Mouse (Mus musculus) midbrain, embryonic 11.5 days (tissue): Measurements from ENCODE around the gene Slc9a8. TPM values are rescaled to one million over a fixed set of nuclear protein-coding genes. Genes with fewer than 3 reads are reported as not detected.
A peak's percentile ranks its signal among the peaks of the same experiment; 100 is the strongest.

Source experiments
- ATAC-seq: fragments of 200-750 bp; cut with Nextera tagmentation; 2 replicates; pipeline ENCODE4 v1.8.0; 2017; ENCODE audit warnings: moderate TSS enrichment, moderate library complexity; ENCODE audit not compliant: low FRiP score
- DNase-seq: peaks from one replicate; pipeline ENCODE4 v3.0.0; 2015; ENCODE audit warnings: low spot score; ENCODE audit errors: missing footprints
- H3K27ac ChIP-seq: fragments of 300-500 bp; sonication (generic); 2 replicates; pipeline ENCODE4 v1.5.1; 2014; ENCODE audit warnings: low read depth, low read length
- H3K27me3 ChIP-seq: fragments of 300-500 bp; sonication (generic); 2 replicates; pipeline ENCODE4 v1.6.1; 2014; ENCODE audit warnings: mild to moderate bottlenecking, low read length, moderate library complexity, mixed read lengths; ENCODE audit not compliant: control insufficient read depth, insufficient read depth
- H3K36me3 ChIP-seq: fragments of 300-500 bp; sonication (generic); 2 replicates; pipeline ENCODE4 v1.6.1; 2014; ENCODE audit warnings: mild to moderate bottlenecking, low read length, moderate library complexity, mixed read lengths; ENCODE audit not compliant: control insufficient read depth, insufficient read depth
- H3K4me1 ChIP-seq: fragments of 300-500 bp; sonication (generic); 2 replicates; pipeline ENCODE4 v1.6.1; 2014; ENCODE audit warnings: low read length; ENCODE audit not compliant: control insufficient read depth, insufficient read depth
- H3K4me2 ChIP-seq: fragments of 300-500 bp; sonication (generic); 2 replicates; pipeline ENCODE4 v1.6.1; 2014; ENCODE audit warnings: mild to moderate bottlenecking, moderate library complexity
- H3K4me3 ChIP-seq: fragments of 300-500 bp; sonication (generic); 2 replicates; pipeline ENCODE4 v1.5.1; 2014; ENCODE audit warnings: low read depth, low read length
- H3K9ac ChIP-seq: fragments of 300-500 bp; sonication (generic); 2 replicates; pipeline ENCODE4 v1.6.1; 2014; ENCODE audit warnings: low read length
- H3K9me3 ChIP-seq: fragments of 300-500 bp; sonication (generic); 2 replicates; pipeline ENCODE4 v1.6.1; 2016; ENCODE audit warnings: low read length; ENCODE audit not compliant: control insufficient read depth
- WGBS: fragments of 180-500 bp; shearing (Covaris S2); extraction: QIAGEN DNeasy Blood & Tissue Kit; methylation state at CpG from one replicate; pipeline ENCODE4 v1.1.7; 2014; 5-methylcytosine and 5-hydroxymethylcytosine counted together
- polyA plus RNA-seq: library from polyadenylated mRNA; unstranded; fragments of >200 nt; fragmentation: Nextera tagmentation; extraction: Ambion mirVana; gene quantifications from 2 replicates; pipeline ENCODE4 v1.2.1, GENCODE M21; 2014

Slc9a8 gene
- polyA plus RNA-seq, 1 experiment from 2014 or later = 15.1 TPM

DNA sequence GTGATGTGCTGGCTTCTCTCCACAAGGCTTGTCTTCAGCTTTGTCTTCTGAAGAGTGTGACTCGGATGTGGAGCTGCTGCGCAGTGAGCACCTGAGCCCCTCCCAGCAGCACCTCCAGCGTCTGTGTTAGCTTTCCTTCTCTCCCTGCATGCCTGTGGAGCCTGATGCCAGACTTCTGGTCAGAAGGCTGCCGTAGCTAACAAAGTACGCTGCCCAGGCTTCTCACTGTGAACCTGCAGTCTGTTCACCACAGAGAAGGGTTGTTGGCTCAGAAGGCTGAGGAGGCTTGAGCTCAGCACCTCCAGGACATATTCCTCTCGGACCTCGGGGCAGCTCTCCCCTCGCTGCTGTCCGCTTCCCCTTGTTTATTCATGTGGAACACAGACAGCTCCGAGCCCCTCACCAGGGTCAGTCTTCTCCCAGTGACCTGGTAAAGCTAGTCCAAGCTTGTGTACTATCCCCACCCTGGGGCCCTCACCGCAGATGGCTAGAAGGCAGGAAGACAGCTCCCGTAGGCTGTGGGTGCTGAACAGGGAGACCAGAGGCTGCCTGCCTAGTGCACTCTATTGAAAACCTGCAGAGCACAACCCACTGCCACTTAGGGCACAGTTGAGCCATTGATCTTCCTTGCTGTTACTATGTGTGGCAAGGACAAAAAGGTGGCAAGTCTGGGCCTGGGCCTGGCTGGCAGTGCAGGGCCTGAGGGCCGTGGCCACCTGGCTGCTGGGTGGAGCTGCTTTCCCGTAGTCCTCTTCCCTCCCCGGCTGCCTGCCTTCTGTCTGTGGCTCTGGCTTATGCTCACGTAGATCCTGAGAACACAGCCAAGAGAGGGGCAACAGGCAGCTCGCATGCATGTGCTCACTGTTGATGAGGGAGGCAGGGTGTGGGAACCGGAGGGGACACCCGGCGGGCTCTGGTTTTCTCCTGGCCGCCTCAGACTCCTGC is 28.1 kb downstream of the Slc9a8 start:
- no peak overlapping the region for H3K27ac ChIP-seq
- H3K4me1 ChIP-seq = no peaks in the 10 kb centered on the region
- no peak overlapping the region for H3K9ac ChIP-seq
- WGBS = 90% methylated on average over 21 of the region's 21 CpGs
- no peak overlapping the region for H3K4me2 ChIP-seq
- H3K36me3 ChIP-seq = peaks cover 5% of the 10 kb centered on the region
- DNase-seq (no peak), ATAC-seq (no peak)
- no peak overlapping the region for H3K4me3 ChIP-seq
- no peaks in the 10 kb centered on the region for H3K27me3 ChIP-seq
- no peaks in the 10 kb centered on the region for H3K9me3 ChIP-seq

DNA sequence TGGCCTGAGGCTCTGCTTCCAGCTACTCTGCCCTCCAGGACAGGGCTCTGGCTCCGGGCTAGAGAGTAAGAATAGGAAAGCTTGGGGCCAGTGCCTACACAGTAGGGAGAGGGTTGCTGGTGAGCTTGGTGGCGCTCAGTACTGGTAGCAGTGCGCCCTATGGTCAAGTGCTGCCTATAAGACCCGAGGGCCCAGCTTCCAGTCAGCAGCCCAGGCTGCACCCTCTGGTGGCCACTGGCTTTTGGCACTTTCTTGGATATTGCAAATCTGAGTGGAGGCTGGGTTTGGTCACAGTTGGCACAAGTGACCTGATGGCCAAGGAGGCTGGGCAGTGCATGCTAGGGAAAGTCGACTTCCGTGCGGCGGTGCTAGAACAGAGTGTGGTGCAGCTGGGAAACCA is 29.1 kb downstream of the Slc9a8 start:
- Histone ChIP-seq H3K9me3 (no peaks in the 10 kb centered on the region), H3K4me2 (no peak overlapping the region), H3K9ac (no peak overlapping the region), H3K27ac (no peak overlapping the region), H3K4me3 (no peak overlapping the region), H3K27me3 (no peaks in the 10 kb centered on the region), H3K4me1 (no peaks in the 10 kb centered on the region), H3K36me3 (peaks cover 12% of the 10 kb centered on the region)
- DNase-seq = no peak
- WGBS = 95% methylated on average over 8 of the region's 8 CpGs
- ATAC-seq = no peak

DNA sequence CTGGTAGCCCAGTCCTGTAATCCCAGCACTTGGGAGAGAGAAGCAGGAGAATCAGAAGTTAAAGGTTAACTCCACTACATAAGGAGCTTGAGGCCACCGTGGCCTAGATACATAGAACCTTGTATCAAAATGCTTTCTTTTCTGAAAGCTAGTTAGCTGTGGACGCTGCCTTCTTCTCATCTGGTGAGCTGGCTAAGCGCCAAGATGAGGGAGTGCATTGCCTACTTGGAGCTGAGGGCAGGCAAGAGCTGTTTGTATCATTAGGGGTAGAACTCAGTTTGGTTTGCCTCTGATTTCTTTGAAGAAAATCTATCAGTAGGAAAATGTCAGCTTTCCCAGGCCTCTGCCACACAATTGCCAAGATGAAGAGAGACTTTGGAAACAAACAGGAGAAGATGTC is 32.3 kb downstream of the Slc9a8 start:
- ATAC-seq = no peak
- no peak for DNase-seq
- H3K27ac ChIP-seq = no peak overlapping the region
- 94% methylated on average over 3 of the region's 3 CpGs for WGBS
- no peaks in the 10 kb centered on the region for H3K9me3 ChIP-seq
- peaks cover 18% of the 10 kb centered on the region for H3K36me3 ChIP-seq
- H3K4me2 ChIP-seq = no peak overlapping the region
- no peaks in the 10 kb centered on the region for H3K4me1 ChIP-seq
- no peak overlapping the region for H3K4me3 ChIP-seq
- H3K27me3 ChIP-seq = no peaks in the 10 kb centered on the region
- no peak overlapping the region for H3K9ac ChIP-seq

DNA sequence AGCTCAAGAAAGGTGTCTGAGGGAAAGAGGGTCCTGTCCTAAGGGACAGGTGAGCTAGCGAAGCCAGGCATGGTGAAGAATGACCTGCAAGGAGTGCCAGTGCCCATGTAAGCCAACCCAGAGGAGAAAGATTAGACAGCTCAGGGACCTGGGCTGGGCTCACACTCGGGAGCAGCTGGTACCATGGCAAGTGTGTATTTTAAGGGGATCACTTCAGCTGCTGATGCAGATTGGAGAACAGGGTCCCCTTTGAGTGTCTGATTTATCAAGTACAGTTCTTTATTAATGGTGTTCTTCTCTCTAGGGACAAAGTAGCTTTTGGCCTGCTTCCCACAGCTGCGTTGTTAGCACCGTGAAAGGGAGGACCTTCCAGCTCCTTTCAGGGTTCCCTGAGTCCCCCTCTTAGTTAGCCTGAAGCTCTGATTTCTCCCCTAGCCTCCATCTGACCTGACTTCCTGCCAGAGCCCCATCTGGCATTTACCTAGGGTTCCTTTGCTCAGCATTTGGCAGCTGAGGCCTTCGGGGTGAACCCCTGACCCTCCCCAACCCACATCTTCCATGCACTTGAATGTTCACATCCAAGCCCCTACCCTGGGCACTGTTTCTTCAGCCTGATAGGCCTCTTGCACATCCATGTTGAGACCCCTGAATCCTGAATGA is 35.0 kb downstream of the Slc9a8 start:
- WGBS = 93% methylated on average over 5 of the region's 5 CpGs
- no peak overlapping the region for H3K4me2 ChIP-seq
- no peak overlapping the region for H3K4me3 ChIP-seq
- no peaks in the 10 kb centered on the region for H3K4me1 ChIP-seq
- DNase-seq (no peak), ATAC-seq (no peak)
- no peaks in the 10 kb centered on the region for H3K9me3 ChIP-seq
- no peak overlapping the region for H3K27ac ChIP-seq
- H3K9ac ChIP-seq = no peak overlapping the region
- H3K27me3 ChIP-seq = no peaks in the 10 kb centered on the region
- H3K36me3 ChIP-seq = peaks cover 16% of the 10 kb centered on the region

DNA sequence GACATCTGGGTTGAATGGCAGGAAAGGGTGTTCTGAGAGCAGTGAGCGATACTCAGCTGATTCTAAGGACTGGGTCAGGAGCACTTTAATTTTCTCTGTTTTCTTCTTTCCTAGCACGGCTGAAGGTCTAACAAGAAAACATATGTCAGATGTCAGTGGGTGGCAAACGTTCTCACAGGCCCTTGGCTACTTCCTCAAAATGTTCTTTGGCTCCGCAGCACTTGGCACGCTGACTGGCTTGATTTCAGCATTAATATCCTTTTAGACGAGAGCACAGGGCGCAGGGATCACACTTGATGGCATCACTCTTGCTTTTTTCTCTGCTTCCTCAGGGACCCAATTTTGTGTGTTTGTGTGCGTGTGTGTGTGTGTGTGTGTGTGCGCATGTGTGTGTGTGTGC is 35.7 kb downstream of the Slc9a8 start:
- Histone ChIP-seq H3K36me3 (peaks cover 16% of the 10 kb centered on the region), H3K4me2 (no peak overlapping the region), H3K9ac (no peak overlapping the region), H3K9me3 (no peaks in the 10 kb centered on the region), H3K27me3 (no peaks in the 10 kb centered on the region), H3K4me1 (no peaks in the 10 kb centered on the region), H3K4me3 (no peak overlapping the region), H3K27ac (no peak overlapping the region)
- WGBS = 94% methylated on average over 9 of the region's 9 CpGs
- DNase-seq (no peak), ATAC-seq (no peak)

DNA sequence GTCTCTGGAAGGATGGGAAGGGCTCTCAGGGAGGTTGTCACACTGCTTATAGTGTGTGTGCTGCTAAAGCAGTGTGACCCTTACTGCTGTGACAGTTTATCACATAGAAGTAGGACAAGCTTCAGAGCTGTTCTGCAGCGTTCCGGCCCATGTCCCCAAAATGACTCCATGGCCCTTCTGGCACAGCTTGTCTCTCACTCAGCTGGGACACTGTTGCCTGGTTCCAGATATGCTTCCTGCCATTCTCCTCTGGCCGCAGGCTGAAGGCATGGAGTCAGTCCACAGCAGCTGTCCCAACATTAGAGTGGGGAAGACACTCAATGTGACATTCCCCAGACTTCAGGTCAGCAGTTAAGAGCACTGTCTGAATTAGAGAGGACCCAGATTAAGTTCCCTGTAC is 37.0 kb downstream of the Slc9a8 start:
- peaks cover 15% of the 10 kb centered on the region for H3K36me3 ChIP-seq
- no peak for DNase-seq
- WGBS = 94% methylated on average over 3 of the region's 3 CpGs

DNA sequence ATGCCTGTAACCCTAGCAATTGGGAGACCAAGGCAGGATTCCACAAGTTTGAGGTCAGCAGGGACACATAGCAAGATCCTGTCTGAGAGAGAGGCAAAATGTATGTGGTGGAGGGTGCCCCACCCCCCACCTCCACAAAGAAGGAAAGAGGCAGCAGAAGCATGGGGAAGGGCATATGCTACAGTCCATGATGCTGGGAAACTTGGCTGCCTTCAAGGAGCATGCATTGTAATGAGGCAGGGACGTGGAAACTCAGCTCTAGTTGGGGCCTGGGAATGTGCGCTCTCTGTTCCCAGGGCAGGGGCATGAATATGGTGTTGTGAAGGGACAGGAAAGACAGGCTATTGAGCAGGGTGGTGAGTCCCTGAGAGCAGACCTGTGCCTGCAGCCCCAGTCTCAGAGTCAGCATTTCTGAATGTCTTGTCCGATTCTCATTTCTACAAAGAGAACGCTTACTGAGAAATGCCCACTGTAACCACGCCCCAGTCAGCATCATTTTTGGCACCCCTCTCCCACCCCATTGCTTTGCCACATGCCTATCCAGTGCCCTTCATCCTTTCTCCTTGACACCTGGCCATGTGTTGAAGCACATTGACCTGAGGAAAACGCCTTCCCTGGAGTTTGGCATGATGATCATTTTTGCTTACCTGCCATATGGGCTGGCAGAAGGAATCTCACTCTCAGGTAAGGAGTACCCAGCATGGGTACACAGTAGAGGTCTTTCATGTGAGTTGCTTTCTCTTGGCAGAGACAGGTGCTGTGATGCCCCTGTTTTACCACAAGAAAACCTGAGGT is 37.8 kb downstream of the Slc9a8 start:
- Histone ChIP-seq H3K4me2 (no peak overlapping the region), H3K4me1 (no peaks in the 10 kb centered on the region), H3K27ac (no peak overlapping the region), H3K27me3 (no peaks in the 10 kb centered on the region), H3K9ac (no peak overlapping the region), H3K36me3 (peaks cover 13% of the 10 kb centered on the region), H3K4me3 (no peak overlapping the region), H3K9me3 (no peaks in the 10 kb centered on the region)
- WGBS = 92% methylated on average over 6 of the region's 6 CpGs
- no peak for ATAC-seq
- DNase-seq = no peak

More for the DNA sequence above, 37.0 kb downstream of the Slc9a8 start:
- Histone ChIP-seq H3K27ac (no peak overlapping the region), H3K9ac (no peak overlapping the region), H3K4me2 (no peak overlapping the region), H3K4me1 (no peaks in the 10 kb centered on the region), H3K27me3 (no peaks in the 10 kb centered on the region), H3K9me3 (no peaks in the 10 kb centered on the region), H3K4me3 (no peak overlapping the region)
- no peak for ATAC-seq

DNA sequence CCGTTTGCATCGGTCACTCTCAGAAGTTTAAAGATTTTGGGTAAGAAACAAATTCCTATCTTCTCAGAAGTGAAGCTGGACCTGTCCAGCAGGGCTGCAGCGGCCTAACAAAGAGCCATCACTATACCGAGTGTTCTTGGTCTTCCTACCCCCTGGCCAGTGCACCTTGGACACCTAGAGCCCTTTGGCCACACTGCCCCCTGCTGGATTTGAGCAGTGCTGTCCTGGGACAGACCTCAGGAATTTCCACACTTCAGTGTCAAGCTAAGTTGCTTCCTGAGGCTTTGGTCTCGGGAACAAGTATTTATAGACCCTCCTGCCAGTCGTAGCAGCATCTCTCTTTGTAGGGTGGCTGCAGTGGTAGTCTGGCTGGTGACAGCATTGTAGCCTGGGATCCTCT is 41.4 kb downstream of the Slc9a8 start:
- Histone ChIP-seq H3K27me3 (no peaks in the 10 kb centered on the region), H3K27ac (no peak overlapping the region), H3K4me3 (no peak overlapping the region), H3K4me1 (no peaks in the 10 kb centered on the region), H3K4me2 (no peak overlapping the region), H3K36me3 (peaks cover 7% of the 10 kb centered on the region), H3K9me3 (no peaks in the 10 kb centered on the region), H3K9ac (no peak overlapping the region)
- peak; percentile 55; the same call in 1 of the 2 replicates for ATAC-seq
- 57% methylated on average over 6 of the region's 6 CpGs for WGBS
- DNase-seq = peak; percentile 90
